Mouse (Mus musculus) liver, adult 2 months (tissue): ENCODE results near the gene Ube4b.

Experiments
- CTCF ChIP-seq: fragments of 200-500 bp; IDR thresholded peaks from 2 replicates; pipeline ENCODE4 v1.5.1; 2011; ENCODE audit warnings: low read depth, low read length, control low read depth
- POLR2A ChIP-seq: fragments of 200-500 bp; IDR thresholded peaks from 2 replicates; pipeline ENCODE4 v1.6.1; 2011; ENCODE audit warnings: low read length, control low read depth; ENCODE audit not compliant: insufficient read depth; ENCODE audit errors: extremely low read depth

GRCm38 (mm10) chr4:149424755-149425154 is 1.8 kb downstream of the Ube4b start:
- TF ChIP-seq CTCF (no peak), POLR2A (no peak)
